Mouse (Mus musculus): ENCODE results near the gene Hsh2d.

The Hsh2d gene

GRCm38 (mm10) chr8:72177346-72177925, 12.0 kb upstream of the Hsh2d start:
- in situ Hi-C loops (cut with MboI; ENCODE audit: low pct_unique_long_range_greater_than_20kb in 1 of 2, low sequenced_read_pairs in 2 of 2, unreplicated experiment in 1 of 2), result loop anchor here in 1 of 2 experiments (5.0 to 10.0 kb wide), 2 partner anchors 40 to 77 kb away; partner anchors contain the start of gene Fam32a

DNA sequence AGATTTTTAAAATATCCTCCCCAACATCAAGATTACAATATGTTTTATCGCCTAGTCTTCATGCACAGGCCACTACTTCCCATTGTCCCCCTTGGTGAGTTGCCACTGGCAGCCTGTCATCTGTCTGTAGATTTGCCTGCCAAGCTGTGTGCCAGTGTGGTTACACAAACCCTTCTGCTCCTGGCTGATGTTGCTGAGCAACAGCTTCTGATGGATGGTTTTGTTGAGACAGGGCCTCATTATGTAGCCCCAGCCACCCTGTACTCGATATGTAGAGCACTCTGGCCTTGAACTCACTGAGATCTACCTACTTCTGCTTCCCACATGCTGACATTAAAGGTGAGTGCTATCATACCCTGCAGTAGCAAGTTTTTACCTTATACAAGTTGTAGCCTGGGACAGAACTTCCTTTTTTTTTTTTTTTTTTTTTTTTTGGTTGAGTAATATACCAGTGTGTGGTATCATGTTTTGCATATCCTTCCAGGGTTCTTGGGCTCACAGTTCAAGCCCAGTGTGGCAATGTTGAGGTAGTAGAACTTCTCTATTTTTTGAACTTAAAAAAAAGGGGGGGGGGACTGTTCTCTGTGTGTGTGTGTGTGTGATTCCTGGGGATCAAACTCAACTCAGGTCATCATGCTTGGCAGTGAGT, 5.8 kb upstream of the Hsh2d start:
- in situ Hi-C loops (cut with MboI; ENCODE audit: low pct_unique_long_range_greater_than_20kb in 1 of 2, low sequenced_read_pairs in 2 of 2, unreplicated experiment in 1 of 2), result no loop called here

- in situ Hi-C loops (cut with MboI; ENCODE audit: low pct_unique_long_range_greater_than_20kb in 1 of 2, low sequenced_read_pairs in 2 of 2, unreplicated experiment in 1 of 2), result no loop called here
Measured at GRCm38 (mm10) chr8:72187793-72188331, 1.6 kb upstream of the Hsh2d start.

DNA sequence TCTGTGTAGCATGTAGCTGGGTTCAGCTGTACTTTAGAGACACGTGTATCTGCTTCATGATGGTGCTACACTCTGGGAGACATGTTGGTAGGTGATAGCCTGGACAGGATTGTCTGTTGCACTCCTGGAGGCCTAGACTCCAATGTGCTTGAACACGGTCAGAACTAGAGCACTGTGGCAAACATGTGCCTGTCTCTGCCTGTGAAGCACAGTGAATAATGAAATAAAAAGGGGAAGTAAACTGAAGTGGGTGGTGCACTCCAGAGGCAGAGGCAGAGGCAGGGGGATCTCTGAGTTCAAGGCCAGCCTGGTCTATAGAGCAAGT, 739 bp downstream of the Hsh2d start:
- in situ Hi-C loops (cut with MboI; ENCODE audit: low pct_unique_long_range_greater_than_20kb in 1 of 2, low sequenced_read_pairs in 2 of 2, unreplicated experiment in 1 of 2), result no loop called here

DNA sequence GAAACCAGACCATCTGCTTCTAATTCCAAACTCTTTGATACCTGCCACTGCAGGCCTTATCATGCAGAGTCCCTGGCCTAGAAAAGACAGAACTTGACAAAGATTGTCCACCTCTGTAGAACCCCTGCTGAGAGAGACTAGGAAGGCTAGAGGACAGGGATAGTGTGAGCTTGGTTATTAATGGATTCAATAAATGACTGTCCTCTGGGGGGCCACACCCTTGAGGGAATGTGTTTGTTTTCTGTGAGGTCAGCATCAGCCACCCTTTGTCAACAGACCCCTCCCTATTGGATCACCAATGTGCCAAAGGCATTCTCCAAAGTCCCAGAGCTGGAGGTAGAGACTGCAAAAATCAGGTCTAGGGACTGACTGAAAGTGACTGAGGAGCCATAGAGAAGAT, 2.6 kb downstream of the Hsh2d start:
- in situ Hi-C loops (cut with MboI; ENCODE audit: low pct_unique_long_range_greater_than_20kb in 1 of 2, low sequenced_read_pairs in 2 of 2, unreplicated experiment in 1 of 2), result no loop called here

DNA sequence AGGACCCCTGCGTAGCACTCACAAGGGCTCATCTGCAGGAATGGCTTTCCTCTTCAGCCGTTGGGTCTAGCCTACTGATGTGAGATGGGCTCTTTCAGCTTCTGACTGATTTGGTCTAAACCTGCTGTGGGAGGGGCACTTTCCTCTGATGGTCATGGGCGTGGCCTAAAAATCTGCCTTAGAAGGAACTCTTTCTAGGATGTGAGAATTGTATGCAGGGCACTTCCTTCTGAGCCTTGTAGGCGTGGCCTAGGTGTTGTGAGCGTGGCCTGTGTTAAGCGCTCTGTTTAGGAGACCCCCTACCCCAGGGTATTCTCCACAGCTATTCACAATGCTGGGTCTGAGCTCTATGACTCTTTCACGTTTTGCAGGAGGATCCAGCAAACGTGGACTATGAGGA, 8.6 kb downstream of the Hsh2d start:
- in situ Hi-C loops (cut with MboI; ENCODE audit: low pct_unique_long_range_greater_than_20kb in 1 of 2, low sequenced_read_pairs in 2 of 2, unreplicated experiment in 1 of 2), result no loop called here

DNA sequence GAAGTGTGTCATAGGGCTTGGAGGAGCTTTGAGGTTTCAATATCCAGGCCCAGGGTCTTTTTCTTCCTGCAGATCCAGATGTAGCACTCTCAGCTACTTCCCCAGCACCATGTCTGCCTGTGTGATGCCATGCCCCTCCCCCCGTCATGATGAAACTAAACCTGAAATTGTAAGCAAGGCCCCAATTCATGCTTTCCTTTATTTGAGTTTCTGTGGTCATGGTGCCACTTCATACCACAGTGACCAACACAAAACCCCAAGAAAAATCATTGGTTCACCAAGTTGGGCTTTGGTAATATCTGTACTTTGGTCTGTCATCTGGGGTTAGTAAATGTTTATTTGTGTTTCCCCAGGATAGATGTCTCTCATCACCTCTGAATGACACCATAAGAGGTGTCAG, 19.1 kb downstream of the Hsh2d start:
- in situ Hi-C loops (cut with MboI; ENCODE audit: low pct_unique_long_range_greater_than_20kb in 1 of 2, low sequenced_read_pairs in 2 of 2, unreplicated experiment in 1 of 2), result no loop called here

DNA sequence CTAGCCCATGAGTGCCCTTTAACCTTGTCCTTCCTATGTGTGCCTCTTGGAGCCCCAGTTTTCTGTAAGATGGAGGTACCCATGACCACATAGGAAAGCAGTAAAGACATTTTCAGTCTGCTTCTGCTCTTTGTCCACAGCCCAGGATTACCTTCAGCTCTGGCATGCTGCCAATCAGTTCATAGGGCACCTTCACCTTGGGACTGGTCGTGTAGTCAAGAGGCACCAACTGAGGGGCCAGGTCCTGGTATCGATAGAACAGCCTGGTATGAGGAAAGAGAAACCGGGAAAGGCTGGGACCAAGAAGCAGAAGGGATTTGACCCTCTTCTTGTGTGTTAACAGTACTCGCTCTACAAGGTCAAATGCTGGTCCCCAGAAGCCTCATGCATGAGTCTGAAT, 20.8 kb downstream of the Hsh2d start:
- in situ Hi-C loops (cut with MboI; ENCODE audit: low pct_unique_long_range_greater_than_20kb in 1 of 2, low sequenced_read_pairs in 2 of 2, unreplicated experiment in 1 of 2), result loop anchor here in 1 of 2 experiments (5.0 kb wide), 1 partner anchor 98 kb away; no protein-coding TSS in a partner anchor

- in situ Hi-C loops (cut with MboI; ENCODE audit: low pct_unique_long_range_greater_than_20kb in 1 of 2, low sequenced_read_pairs in 2 of 2, unreplicated experiment in 1 of 2), result loop anchor here in 1 of 2 experiments (5.0 kb wide), 1 partner anchor 98 kb away; no protein-coding TSS in a partner anchor
Measured at GRCm38 (mm10) chr8:72210710-72211109, 21.3 kb downstream of the Hsh2d start.

DNA sequence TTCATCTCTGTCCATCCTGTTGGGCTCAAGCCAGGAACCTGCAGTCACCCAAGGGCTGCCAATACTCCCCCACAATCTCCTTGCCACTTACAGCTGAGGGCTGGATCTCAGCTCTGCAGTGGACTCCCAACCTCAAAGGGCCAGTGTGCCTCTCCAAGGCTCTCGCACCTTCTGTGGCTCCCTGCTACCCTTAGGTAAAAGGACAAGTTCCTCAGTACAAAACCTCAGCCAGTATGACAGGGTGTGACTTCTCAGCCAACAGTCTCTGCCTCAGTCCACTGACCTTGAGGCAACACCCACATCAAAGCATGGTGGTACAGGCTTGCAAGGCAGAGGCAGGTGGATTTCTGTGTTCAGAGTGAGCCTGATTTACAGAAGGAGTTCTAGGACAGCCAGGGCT, 22.4 kb downstream of the Hsh2d start:
- in situ Hi-C loops (cut with MboI; ENCODE audit: low pct_unique_long_range_greater_than_20kb in 1 of 2, low sequenced_read_pairs in 2 of 2, unreplicated experiment in 1 of 2), result loop anchor here in 1 of 2 experiments (5.0 kb wide), 1 partner anchor 100 kb away; no protein-coding TSS in a partner anchor

- in situ Hi-C loops (cut with MboI; ENCODE audit: low pct_unique_long_range_greater_than_20kb in 1 of 2, low sequenced_read_pairs in 2 of 2, unreplicated experiment in 1 of 2), result loop anchor here in 1 of 2 experiments (5.0 kb wide), 1 partner anchor 100 kb away; no protein-coding TSS in a partner anchor
Measured at GRCm38 (mm10) chr8:72212751-72213150, 23.3 kb downstream of the Hsh2d start, which contains the start of gene Cib3. Gene Cib3, minus strand, starts transcription at chr8:72212837.

- in situ Hi-C loops (cut with MboI; ENCODE audit: low pct_unique_long_range_greater_than_20kb in 1 of 2, low sequenced_read_pairs in 2 of 2, unreplicated experiment in 1 of 2), result loop anchor here in 1 of 2 experiments (5.0 kb wide), 1 partner anchor 101 kb away; no protein-coding TSS in a partner anchor
Measured at GRCm38 (mm10) chr8:72213536-72213935, 24.1 kb downstream of the Hsh2d start, which contains the start of gene Gm11034. Gene Gm11034, minus strand, starts transcription at chr8:72213636.

GRCm38 (mm10) chr8:72215060-72215459, 25.6 kb downstream of the Hsh2d start:
- in situ Hi-C loops (cut with MboI; ENCODE audit: low pct_unique_long_range_greater_than_20kb in 1 of 2, low sequenced_read_pairs in 2 of 2, unreplicated experiment in 1 of 2), result loop anchor here in 1 of 2 experiments (5.0 kb wide), 1 partner anchor 38 kb away; no protein-coding TSS in a partner anchor

- in situ Hi-C loops (cut with MboI; ENCODE audit: low pct_unique_long_range_greater_than_20kb in 1 of 2, low sequenced_read_pairs in 2 of 2, unreplicated experiment in 1 of 2), result loop anchor here in 1 of 2 experiments (5.0 kb wide), 1 partner anchor 39 kb away; no protein-coding TSS in a partner anchor
Measured at GRCm38 (mm10) chr8:72215871-72216270, 26.4 kb downstream of the Hsh2d start.

DNA sequence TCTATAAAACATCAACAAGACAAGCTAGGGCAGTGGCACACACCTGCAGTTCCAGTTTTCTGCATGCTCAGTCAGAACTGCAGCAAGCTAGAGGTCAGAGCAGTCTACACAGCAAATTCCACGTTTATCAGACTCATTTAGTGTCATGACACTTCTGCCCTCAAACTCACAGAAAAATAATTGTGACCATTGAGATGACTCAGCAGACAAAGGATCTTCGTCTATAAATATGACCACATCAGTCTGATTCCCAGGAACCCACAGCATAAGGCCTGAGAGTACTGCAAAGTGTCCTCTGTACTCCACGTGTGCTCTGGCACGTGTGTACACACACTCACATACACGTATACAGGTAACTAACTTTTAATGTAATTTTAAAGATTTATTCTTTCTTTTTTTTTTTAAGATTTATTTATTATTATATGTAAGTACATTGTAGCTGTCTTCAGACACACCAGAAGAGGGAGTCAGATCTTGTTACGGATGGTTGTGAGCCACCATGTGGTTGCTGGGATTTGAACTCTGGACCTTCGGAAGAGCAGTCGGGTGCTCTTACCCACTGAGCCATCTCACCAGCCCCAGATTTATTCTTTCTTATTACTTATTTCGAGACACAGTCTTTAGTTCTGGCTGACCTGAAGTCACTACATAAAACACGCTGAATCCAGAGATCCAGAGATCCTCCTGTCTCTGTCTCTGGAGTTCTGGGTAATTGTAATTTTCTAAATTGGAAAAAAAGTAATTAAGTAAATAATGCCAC, 29.5 kb downstream of the Hsh2d start:
- in situ Hi-C loops (cut with MboI; ENCODE audit: low pct_unique_long_range_greater_than_20kb in 1 of 2, low sequenced_read_pairs in 2 of 2, unreplicated experiment in 1 of 2), result loop anchor here in 1 of 2 experiments (5.0 kb wide), 1 partner anchor 42 kb away; no protein-coding TSS in a partner anchor

GRCm38 (mm10) chr8:72219541-72220363, 30.3 kb downstream of the Hsh2d start, which contains the start of gene Fam32a:
Gene Fam32a, plus strand, starts transcription at chr8:72219730.
- in situ Hi-C loops (cut with MboI; ENCODE audit: low pct_unique_long_range_greater_than_20kb in 1 of 2, low sequenced_read_pairs in 2 of 2, unreplicated experiment in 1 of 2), result loop anchor here in 1 of 2 experiments (5.0 kb wide), 1 partner anchor 42 kb away; no protein-coding TSS in a partner anchor

DNA sequence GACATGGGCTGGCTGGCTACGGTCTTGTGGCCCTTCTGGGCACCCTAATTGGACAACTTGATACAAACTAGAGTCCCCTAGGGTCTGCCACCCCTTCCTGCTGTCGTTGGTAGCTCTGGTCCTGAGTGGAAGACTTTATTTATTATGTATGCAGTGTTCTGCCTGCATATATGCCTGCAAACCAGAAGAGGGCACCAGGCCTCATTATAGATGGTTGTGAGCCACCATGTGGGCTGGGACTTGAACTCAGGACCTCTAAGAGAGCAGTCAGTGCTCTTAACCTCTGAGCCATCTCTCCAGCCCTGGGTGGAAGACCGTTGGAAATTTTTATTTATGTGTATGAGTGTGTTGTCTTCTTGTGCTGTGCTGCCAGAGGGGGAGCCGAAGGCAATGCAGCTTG, 31.3 kb downstream of the Hsh2d start:
- in situ Hi-C loops (cut with MboI; ENCODE audit: low pct_unique_long_range_greater_than_20kb in 1 of 2, low sequenced_read_pairs in 2 of 2, unreplicated experiment in 1 of 2), result no loop called here

DNA sequence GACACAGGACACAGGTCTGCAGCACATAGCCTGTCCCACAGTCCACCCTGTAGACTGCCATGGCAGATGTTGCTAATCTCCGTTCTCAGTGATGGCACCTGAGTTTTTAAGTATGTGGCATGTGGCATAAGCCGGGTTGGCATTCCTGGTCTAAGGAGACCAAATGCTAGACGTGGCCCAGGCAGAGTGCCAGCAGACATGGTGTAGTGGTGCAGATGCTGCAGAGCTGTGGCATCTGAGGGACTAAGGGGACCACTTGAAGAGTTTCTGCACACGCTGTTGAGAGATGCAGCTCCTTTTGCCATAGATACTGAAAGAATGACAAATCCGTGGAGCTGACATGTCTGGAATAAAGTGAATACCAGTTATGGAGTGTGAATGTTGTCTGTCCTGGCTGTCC, 33.2 kb downstream of the Hsh2d start:
- in situ Hi-C loops (cut with MboI; ENCODE audit: low pct_unique_long_range_greater_than_20kb in 1 of 2, low sequenced_read_pairs in 2 of 2, unreplicated experiment in 1 of 2), result no loop called here
